Mouse (Mus musculus): ENCODE data around the gene Btrc. TPM values are rescaled to one million over a fixed set of nuclear protein-coding genes. Genes with fewer than 3 reads are reported as not detected.
"Not testable (repeated sequence)": the region's sequence is repeated elsewhere in the genome, so short reads cannot be mapped to it uniquely, and the experiment has no call there.

The Btrc gene
- polyA plus RNA-seq, 1 experiment: 11.2 TPM

DNA sequence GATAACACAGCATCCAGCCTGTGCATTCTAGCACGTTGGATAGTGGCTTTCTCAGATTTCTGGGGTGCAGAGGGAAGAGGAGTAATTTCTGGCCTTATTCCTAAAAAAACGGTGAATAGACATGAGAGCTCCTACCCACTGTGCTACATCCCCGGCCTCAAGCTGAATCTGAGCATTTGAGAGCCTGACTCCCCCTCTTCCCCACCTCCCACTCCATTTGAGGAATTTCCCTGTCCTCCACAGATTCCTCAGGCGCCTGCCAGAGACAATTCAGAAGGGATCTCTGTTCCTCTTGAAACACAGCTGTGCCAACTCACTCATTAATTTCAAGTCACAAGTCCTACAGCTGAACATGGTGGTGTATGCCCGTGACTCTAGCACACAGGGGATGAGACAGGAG is 19.6 kb upstream of the Btrc start:
- H3K27ac ChIP-seq (ENCODE audit: insufficient read depth, low read length): no peak overlapping the region
- 78% methylated on average over 5 of the region's 5 CpGs for WGBS
- no peaks in the 10 kb centered on the region for H3K4me1 ChIP-seq (ENCODE audit: control insufficient read depth, insufficient read depth, insufficient read length)
- no peak for DNase-seq (ENCODE audit: low read depth in 1 of 2, low spot score in 2 of 2)
- no peaks in the 10 kb centered on the region for H3K27me3 ChIP-seq (ENCODE audit: control insufficient read depth, insufficient read depth, low read length)
- no peaks in the 10 kb centered on the region for H3K36me3 ChIP-seq (ENCODE audit: control insufficient read depth, insufficient read depth, low read length)
- no peak for TF ChIP-seq CTCF (IDR thresholded peaks at IDR 0.05; ENCODE audit: extremely low read depth, insufficient read depth, insufficient read length, insufficient replicate concordance)
- TF ChIP-seq POLR2A (IDR thresholded peaks at IDR 0.05; ENCODE audit: low read depth, low read length): no peak
- H3K4me3 ChIP-seq (ENCODE audit: extremely low read depth, insufficient read depth, insufficient read length): no peak overlapping the region

DNA sequence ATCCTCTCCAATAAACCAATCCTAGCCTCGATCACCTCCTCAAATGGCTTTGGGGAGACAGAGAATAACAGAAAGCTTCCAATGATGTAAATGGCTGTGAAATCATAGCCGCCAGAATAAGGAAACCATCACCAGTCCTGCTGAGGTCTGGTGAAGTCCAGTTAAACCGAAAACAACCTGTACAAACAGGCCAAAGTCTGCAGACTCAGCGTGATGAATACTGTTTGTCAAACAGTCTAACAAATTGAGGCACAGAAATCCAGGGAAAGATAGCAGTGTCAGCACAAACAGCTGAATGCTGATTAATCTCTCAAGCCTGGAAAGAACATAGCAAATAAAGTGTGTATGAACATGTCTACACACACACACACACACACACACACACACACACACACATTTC is 15.3 kb upstream of the Btrc start:
- no peak for DNase-seq (ENCODE audit: low read depth in 1 of 2, low spot score in 2 of 2)
- no peaks in the 10 kb centered on the region for H3K27me3 ChIP-seq (ENCODE audit: control insufficient read depth, insufficient read depth, low read length)
- 74% methylated on average over 4 of the region's 4 CpGs for WGBS
- H3K4me1 ChIP-seq (ENCODE audit: control insufficient read depth, insufficient read depth, insufficient read length): no peaks in the 10 kb centered on the region
- H3K27ac ChIP-seq (ENCODE audit: insufficient read depth, low read length): no peak overlapping the region
- H3K36me3 ChIP-seq (ENCODE audit: control insufficient read depth, insufficient read depth, low read length): no peaks in the 10 kb centered on the region
- TF ChIP-seq POLR2A (IDR thresholded peaks at IDR 0.05; ENCODE audit: low read depth, low read length) (no peak), CTCF (IDR thresholded peaks at IDR 0.05; ENCODE audit: extremely low read depth, insufficient read depth, insufficient read length, insufficient replicate concordance) (no peak)
- no peak overlapping the region for H3K4me3 ChIP-seq (ENCODE audit: extremely low read depth, insufficient read depth, insufficient read length)

DNA sequence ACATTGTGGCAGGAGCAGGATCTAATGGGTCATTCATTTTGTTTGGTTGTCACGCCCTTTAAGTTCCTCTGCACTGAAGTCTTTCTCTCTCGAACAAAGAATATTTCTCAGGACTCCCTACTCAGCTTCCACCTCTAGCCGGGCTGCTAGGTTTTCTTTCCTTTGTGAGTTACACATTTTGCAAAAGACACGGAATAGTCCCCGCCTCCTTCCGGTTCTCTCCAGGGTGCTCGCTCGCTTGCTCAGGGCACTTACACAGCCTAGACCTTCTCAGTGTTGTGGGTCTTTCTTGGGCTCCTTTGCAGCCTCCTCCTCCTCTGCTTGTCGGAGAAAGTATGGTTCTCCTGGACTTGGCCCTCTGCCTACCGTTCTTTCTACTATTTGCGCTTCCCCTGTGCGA is 13.1 kb upstream of the Btrc start:
- H3K4me1 ChIP-seq (ENCODE audit: control insufficient read depth, insufficient read depth, insufficient read length): no peaks in the 10 kb centered on the region
- no peak overlapping the region for H3K27ac ChIP-seq (ENCODE audit: insufficient read depth, low read length)
- H3K4me3 ChIP-seq (ENCODE audit: extremely low read depth, insufficient read depth, insufficient read length): no peak overlapping the region
- H3K27me3 ChIP-seq (ENCODE audit: control insufficient read depth, insufficient read depth, low read length): no peaks in the 10 kb centered on the region
- no peaks in the 10 kb centered on the region for H3K36me3 ChIP-seq (ENCODE audit: control insufficient read depth, insufficient read depth, low read length)
- TF ChIP-seq POLR2A (IDR thresholded peaks at IDR 0.05; ENCODE audit: low read depth, low read length) (no peak), CTCF (IDR thresholded peaks at IDR 0.05; ENCODE audit: extremely low read depth, insufficient read depth, insufficient read length, insufficient replicate concordance) (no peak)
- no peak for DNase-seq (ENCODE audit: low read depth in 1 of 2, low spot score in 2 of 2)
- WGBS: 73% methylated on average over 12 of the region's 12 CpGs

GRCm38 (mm10) chr19:45352706-45353105 is 10.8 kb upstream of the Btrc start:
- WGBS: 94% methylated on average over 7 of the region's 7 CpGs
- not testable (repeated sequence) for H3K27ac ChIP-seq (ENCODE audit: insufficient read depth, low read length); H3K4me3 ChIP-seq (ENCODE audit: extremely low read depth, insufficient read depth, insufficient read length); H3K36me3 ChIP-seq (ENCODE audit: control insufficient read depth, insufficient read depth, low read length); DNase-seq (ENCODE audit: low read depth in 1 of 2, low spot score in 2 of 2); H3K27me3 ChIP-seq (ENCODE audit: control insufficient read depth, insufficient read depth, low read length); H3K4me1 ChIP-seq (ENCODE audit: control insufficient read depth, insufficient read depth, insufficient read length)

DNA sequence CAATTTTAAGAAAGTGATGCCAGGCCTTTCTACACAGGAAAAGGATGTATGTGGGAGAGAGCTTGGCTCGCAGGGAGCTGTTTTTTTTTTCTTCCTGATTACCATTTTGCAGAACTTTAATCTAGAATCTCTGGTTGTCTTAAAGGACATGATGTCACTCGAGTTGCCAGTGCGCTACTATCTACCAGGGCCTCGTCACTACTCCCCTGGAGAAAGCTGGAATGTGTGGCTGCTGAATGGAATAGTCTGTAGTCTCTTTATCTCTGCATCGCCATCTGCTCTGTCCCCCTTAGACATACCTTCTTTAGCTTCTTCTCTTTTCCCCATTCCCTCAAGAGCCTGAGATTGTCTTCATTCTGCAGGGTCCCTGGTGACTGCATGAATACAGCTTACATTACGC is 7.9 kb upstream of the Btrc start:
- Histone ChIP-seq H3K4me3 (ENCODE audit: extremely low read depth, insufficient read depth, insufficient read length) (no peak overlapping the region), H3K27me3 (ENCODE audit: control insufficient read depth, insufficient read depth, low read length) (no peaks in the 10 kb centered on the region), H3K36me3 (ENCODE audit: control insufficient read depth, insufficient read depth, low read length) (no peaks in the 10 kb centered on the region), H3K27ac (ENCODE audit: insufficient read depth, low read length) (no peak overlapping the region), H3K4me1 (ENCODE audit: control insufficient read depth, insufficient read depth, insufficient read length) (no peaks in the 10 kb centered on the region)
- WGBS: 65% methylated on average over 6 of the region's 6 CpGs
- TF ChIP-seq CTCF (IDR thresholded peaks at IDR 0.05; ENCODE audit: extremely low read depth, insufficient read depth, insufficient read length, insufficient replicate concordance) (no peak), POLR2A (IDR thresholded peaks at IDR 0.05; ENCODE audit: low read depth, low read length) (no peak)
- no peak for DNase-seq (ENCODE audit: low read depth in 1 of 2, low spot score in 2 of 2)

DNA sequence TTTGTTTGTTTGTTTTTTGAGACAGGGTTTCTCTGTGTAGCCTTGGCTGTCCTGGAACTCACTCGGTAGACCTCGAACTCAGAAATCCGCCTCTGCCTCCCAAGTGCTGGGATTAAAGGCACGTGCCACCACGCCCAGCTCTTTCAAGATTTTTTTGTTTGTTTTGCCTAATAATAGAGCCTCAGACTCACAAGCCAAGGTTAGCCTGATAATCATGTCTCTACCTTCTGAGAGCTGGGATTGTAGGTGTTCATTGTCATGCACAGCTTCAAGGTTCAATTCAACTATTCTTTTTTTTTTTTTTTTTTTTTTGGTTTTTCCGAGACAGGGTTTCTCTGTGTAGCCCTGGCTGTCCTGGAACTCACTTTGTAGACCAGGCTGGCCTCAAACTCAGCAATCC is 6.7 kb upstream of the Btrc start:
- DNase-seq (ENCODE audit: low read depth in 1 of 2, low spot score in 2 of 2); H3K4me1 ChIP-seq (ENCODE audit: control insufficient read depth, insufficient read depth, insufficient read length); H3K36me3 ChIP-seq (ENCODE audit: control insufficient read depth, insufficient read depth, low read length); H3K27ac ChIP-seq (ENCODE audit: insufficient read depth, low read length); H3K27me3 ChIP-seq (ENCODE audit: control insufficient read depth, insufficient read depth, low read length); H3K4me3 ChIP-seq (ENCODE audit: extremely low read depth, insufficient read depth, insufficient read length): not testable (repeated sequence)
- 92% methylated on average over 5 of the region's 6 CpGs for WGBS

- no peak overlapping the region for H3K27ac ChIP-seq (ENCODE audit: insufficient read depth, low read length)
- no peak for DNase-seq (ENCODE audit: low read depth in 1 of 2, low spot score in 2 of 2)
- H3K27me3 ChIP-seq (ENCODE audit: control insufficient read depth, insufficient read depth, low read length): no peaks in the 10 kb centered on the region
- TF ChIP-seq CTCF (IDR thresholded peaks at IDR 0.05; ENCODE audit: extremely low read depth, insufficient read depth, insufficient read length, insufficient replicate concordance): no peak
- no peak for TF ChIP-seq POLR2A (IDR thresholded peaks at IDR 0.05; ENCODE audit: low read depth, low read length)
- H3K36me3 ChIP-seq (ENCODE audit: control insufficient read depth, insufficient read depth, low read length): no peaks in the 10 kb centered on the region
- H3K4me3 ChIP-seq (ENCODE audit: extremely low read depth, insufficient read depth, insufficient read length): no peak overlapping the region
- H3K4me1 ChIP-seq (ENCODE audit: control insufficient read depth, insufficient read depth, insufficient read length): 0 out of 2 replicates have a peak, but pooled peaks cover 5% of the 10 kb centered on the region
Measured at GRCm38 (mm10) chr19:45360486-45360885, 3.0 kb upstream of the Btrc start.

Measured in spleen, adult 2 months (tissue).